Mouse (Mus musculus): ENCODE data around the gene Crygs. TPM values are rescaled to one million over a fixed set of nuclear protein-coding genes. Genes with fewer than 3 reads are reported as not detected.
"Not testable (repeated sequence)": the region's sequence is repeated elsewhere in the genome, so short reads cannot be mapped to it uniquely, and the experiment has no call there.

The Crygs gene
- total RNA-seq, 2 experiments from 2014 or later: not detected

- no peak for DNase-seq (ENCODE audit: low spot score in 2 of 2)
Measured at GRCm38 (mm10) chr16:22791235-22791634, 20.1 kb downstream of the Crygs start.

- DNase-seq (ENCODE audit: low spot score in 2 of 2): no peak
Measured at GRCm38 (mm10) chr16:22789908-22790367, 21.4 kb downstream of the Crygs start.

- no peak for DNase-seq (ENCODE audit: low spot score in 2 of 2)
Measured at GRCm38 (mm10) chr16:22782686-22783085, 28.7 kb downstream of the Crygs start.

GRCm38 (mm10) chr16:22779228-22779835 lies 32.0 kb downstream of the Crygs start:
- DNase-seq (ENCODE audit: low spot score in 2 of 2): no peak

- DNase-seq (ENCODE audit: low spot score in 2 of 2): not testable (repeated sequence)
Measured at GRCm38 (mm10) chr16:22778296-22778695, 33.1 kb downstream of the Crygs start.

- no peak for DNase-seq (ENCODE audit: low spot score in 2 of 2)
Measured at GRCm38 (mm10) chr16:22775471-22775985, 35.8 kb downstream of the Crygs start.

- DNase-seq (ENCODE audit: low spot score in 2 of 2): no peak
Measured at GRCm38 (mm10) chr16:22768661-22769060, 42.7 kb downstream of the Crygs start.

GRCm38 (mm10) chr16:22767405-22767804 lies 44.0 kb downstream of the Crygs start:
- no peak for DNase-seq (ENCODE audit: low spot score in 2 of 2)

- DNase-seq (ENCODE audit: low spot score in 2 of 2): peak in 1 of 2 experiments; percentile 13
Measured at GRCm38 (mm10) chr16:22766738-22767211, 44.6 kb downstream of the Crygs start.

- no peak for DNase-seq (ENCODE audit: low spot score in 2 of 2)
Measured at GRCm38 (mm10) chr16:22765531-22765930, 45.8 kb downstream of the Crygs start.

Other genes starting within 250 kb of the Crygs start
- 1 to 10 TPM in 1 of 2 experiments, under 1 TPM in 1; 0.91 to 1.4 TPM for gene Dgkg, start 154.4 kb downstream of the Crygs start, total RNA-seq (2021)
- gene Tbccd1, start 46.1 kb upstream of the Crygs start, total RNA-seq (2021): 10 to 100 TPM; 10.7 to 11.4 TPM
- 10 to 100 TPM; 46.7 to 48.1 TPM for gene Dnajb11, start 46.3 kb upstream of the Crygs start, total RNA-seq (2021)
- 10 to 100 TPM in 1 of 2 experiments, 1 to 10 TPM in 1; 5.0 to 62.3 TPM for gene Ahsg, start 79.7 kb upstream of the Crygs start, total RNA-seq (2021)
- gene Fetub, start 106.8 kb upstream of the Crygs start, total RNA-seq (2021): 1 to 10 TPM in 1 of 2 experiments, under 1 TPM in 1; 0.20 to 2.5 TPM
- gene Hrg, start 139.5 kb upstream of the Crygs start, total RNA-seq (2021): 1 to 10 TPM in 1 of 2 experiments, under 1 TPM in 1; 0.25 to 1.7 TPM
- gene Kng2, start 217.9 kb upstream of the Crygs start, total RNA-seq (2021): 1 to 10 TPM in 1 of 2 experiments, under 1 TPM in 1; 0.49 to 1.2 TPM
- 1 to 10 TPM in 1 of 2 experiments, under 1 TPM in 1; 0.52 to 8.6 TPM for gene Kng1, start 246.3 kb upstream of the Crygs start, total RNA-seq (2021)

All from gastrocnemius, postnatal 4 days (tissue).